ENCODE assay signal across 9 mouse cellular contexts in the genomic region with DNA sequence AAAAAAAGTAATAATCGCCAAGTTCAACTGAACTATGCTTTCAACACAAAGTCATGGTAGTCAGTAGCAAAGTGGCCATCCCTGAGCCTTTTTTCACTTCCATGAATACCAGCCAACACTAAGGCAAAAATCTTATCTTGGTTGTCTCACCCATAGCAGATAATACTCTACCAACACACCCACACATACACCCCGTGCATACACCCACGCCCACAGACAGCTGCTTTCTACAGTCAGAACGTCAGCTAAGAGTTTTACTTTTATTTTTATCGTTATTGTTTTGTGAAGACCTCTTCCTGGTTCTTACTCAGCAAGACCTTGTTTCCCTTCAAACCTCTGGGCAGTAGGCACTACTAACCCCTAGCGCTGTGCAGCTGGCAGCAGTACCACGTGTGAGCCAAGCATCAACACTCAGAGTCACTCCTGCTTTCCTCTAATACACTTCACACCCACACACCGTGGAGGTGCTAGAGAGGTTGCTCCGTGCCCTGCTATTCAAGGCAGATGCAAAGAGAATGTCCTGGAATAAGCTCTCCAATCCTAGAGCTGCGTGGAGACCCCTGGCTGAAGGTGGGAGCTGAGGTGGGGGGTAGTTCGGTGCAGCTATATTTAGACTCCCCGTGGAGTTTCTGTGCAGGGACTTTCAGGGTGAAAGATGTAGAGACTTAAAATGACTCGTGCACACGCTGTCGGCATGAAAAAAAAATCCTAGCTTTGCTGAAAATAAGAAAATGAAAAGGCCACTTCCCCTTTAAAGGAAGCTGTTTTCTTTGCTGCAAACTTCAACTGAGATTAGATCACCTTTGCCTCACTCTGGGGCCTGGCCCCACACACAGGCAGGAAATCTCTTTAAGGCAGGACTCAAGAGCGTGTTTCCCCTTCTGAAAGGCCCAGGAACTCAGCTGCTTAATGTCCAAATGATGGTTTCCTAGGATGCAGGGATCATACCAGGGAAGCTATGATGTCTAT. TPM values are rescaled to one million over a fixed set of nuclear protein-coding genes. Genes with fewer than 3 reads are reported as not detected.
DNase-seq lines count a peak whose midpoint lies in the region; ATAC-seq and TF ChIP-seq lines count a peak whose summit lies in the region.
"Had no signal": no experiment of that assay in that cellular context is flagged by ENCODE, and none has a peak within 500 bp of the region (broad histone marks: within the 10 kb centered on the region; RNA-seq: fewer than 3 reads in every experiment).

No protein-coding gene starts in this region.

- no peak for ATAC-seq in hindbrain, embryonic 14.5 days (ENCODE audit: low FRiP score)
- ATAC-seq in hindbrain, embryonic 13.5 days (ENCODE audit: low FRiP score): no peak
- ATAC-seq in CD4-positive, CD25-positive, alpha-beta regulatory T cell, adult 4 months: peak; percentile 62
- ATAC-seq in heart, postnatal 0 days (ENCODE audit: insufficient read depth, low read depth): no peak
- ATAC-seq in midbrain, embryonic 14.5 days (ENCODE audit: low FRiP score, low TSS enrichment): no peak

- TF ChIP-seq CTCF in heart, postnatal 0 days (IDR thresholded peaks at IDR 0.05; ENCODE audit: low read depth): no peak

- no peak for DNase-seq in hindbrain, embryonic 14.5 days (ENCODE audit: low spot score)
- peak; percentile 41 for DNase-seq in heart, postnatal 0 days (ENCODE audit: low spot score)
- peak; percentile 11 for DNase-seq in right cerebral cortex, postnatal 14 days
- DNase-seq in cerebellum, postnatal 14 days: no peak
- no peak for DNase-seq in midbrain, embryonic 14.5 days
- DNase-seq in kidney, postnatal 36 days: no peak

- H3K4me2 ChIP-seq in hindbrain, embryonic 14.5 days (replicated peaks): peak overlapping the region; percentile 98
- no peak overlapping the region; the same call in 1 of the 2 replicates for H3K4me2 ChIP-seq in hindbrain, embryonic 13.5 days
- peak overlapping the region; percentile 97 for H3K4me2 ChIP-seq in heart, postnatal 0 days (ENCODE audit: low read depth, low read length)
- no peak overlapping the region for H3K4me2 ChIP-seq in midbrain, embryonic 14.5 days (ENCODE audit: low read length)

- peaks cover 5% of the 10 kb centered on the region; the same call in 1 of the 2 replicates for H3K27me3 ChIP-seq in hindbrain, embryonic 14.5 days (ENCODE audit: control insufficient read depth, insufficient read depth, low read length)
- peaks cover 27% of the 10 kb centered on the region for H3K27me3 ChIP-seq in hindbrain, embryonic 13.5 days
- no peaks in the 10 kb centered on the region for H3K27me3 ChIP-seq in heart, postnatal 0 days (ENCODE audit: control insufficient read depth, insufficient read depth, low read length)
- peaks cover 23% of the 10 kb centered on the region for H3K27me3 ChIP-seq in midbrain, embryonic 14.5 days (ENCODE audit: control insufficient read depth, insufficient read depth, low read length)

- TF ChIP-seq EP300 in heart, postnatal 0 days (IDR thresholded peaks at IDR 0.05; ENCODE audit: low read depth): no peak

- H3K9ac ChIP-seq in hindbrain, embryonic 14.5 days: no peak overlapping the region
- no peak overlapping the region for H3K9ac ChIP-seq in hindbrain, embryonic 13.5 days
- no peak overlapping the region for H3K9ac ChIP-seq in heart, postnatal 0 days (replicated peaks; ENCODE audit: low read depth, low read length)
- H3K9ac ChIP-seq in midbrain, embryonic 14.5 days (replicated peaks; ENCODE audit: low read length): no peak overlapping the region

- no peaks in the 10 kb centered on the region for H3K36me3 ChIP-seq in hindbrain, embryonic 14.5 days (replicated peaks; ENCODE audit: control insufficient read depth, insufficient read depth)
- H3K36me3 ChIP-seq in hindbrain, embryonic 13.5 days: no peaks in the 10 kb centered on the region
- no peaks in the 10 kb centered on the region for H3K36me3 ChIP-seq in heart, postnatal 0 days (replicated peaks; ENCODE audit: control insufficient read depth, insufficient read depth, low read length)
- no peaks in the 10 kb centered on the region for H3K36me3 ChIP-seq in midbrain, embryonic 14.5 days (ENCODE audit: control insufficient read depth, insufficient read depth, low read length)
- H3K36me3 ChIP-seq: G1E had no signal

- no peak overlapping the region for H3K27ac ChIP-seq in hindbrain, embryonic 14.5 days
- H3K27ac ChIP-seq in hindbrain, embryonic 13.5 days: no peak overlapping the region
- H3K27ac ChIP-seq in heart, postnatal 0 days (ENCODE audit: low read depth): no peak overlapping the region
- no peak overlapping the region for H3K27ac ChIP-seq in midbrain, embryonic 14.5 days (replicated peaks; ENCODE audit: low read depth, low read length)

- 54% methylated on average over 16 of the region's 16 CpGs for WGBS in hindbrain, embryonic 14.5 days
- 58% methylated on average over 16 of the region's 16 CpGs for WGBS in hindbrain, embryonic 13.5 days
- 11% methylated on average over 16 of the region's 16 CpGs for WGBS in heart, postnatal 0 days
- 60% methylated on average over 16 of the region's 16 CpGs for WGBS in midbrain, embryonic 14.5 days

- no peak overlapping the region for H3K4me3 ChIP-seq in hindbrain, embryonic 14.5 days (replicated peaks; ENCODE audit: low read length)
- no peak overlapping the region for H3K4me3 ChIP-seq in hindbrain, embryonic 13.5 days
- H3K4me3 ChIP-seq in heart, postnatal 0 days (ENCODE audit: low read depth, low read length): peak overlapping the region; percentile 83
- H3K4me3 ChIP-seq in midbrain, embryonic 14.5 days (replicated peaks; ENCODE audit: low read depth, low read length): no peak overlapping the region

- peaks cover 9% of the 10 kb centered on the region; the same call in 1 of the 2 replicates for H3K4me1 ChIP-seq in hindbrain, embryonic 14.5 days (replicated peaks; ENCODE audit: control insufficient read depth, insufficient read depth, low read length)
- peaks cover 21% of the 10 kb centered on the region for H3K4me1 ChIP-seq in hindbrain, embryonic 13.5 days (replicated peaks)
- peaks cover 14% of the 10 kb centered on the region for H3K4me1 ChIP-seq in heart, postnatal 0 days (ENCODE audit: control insufficient read depth, insufficient read depth)
- H3K4me1 ChIP-seq in midbrain, embryonic 14.5 days (ENCODE audit: control insufficient read depth, insufficient read depth, low read length): peaks cover 10% of the 10 kb centered on the region

- no peaks in the 10 kb centered on the region for H3K9me3 ChIP-seq in hindbrain, embryonic 14.5 days (ENCODE audit: control insufficient read depth, low read length)
- H3K9me3 ChIP-seq in hindbrain, embryonic 13.5 days: no peaks in the 10 kb centered on the region
- H3K9me3 ChIP-seq in heart, postnatal 0 days (replicated peaks; ENCODE audit: control insufficient read depth, low read length): no peaks in the 10 kb centered on the region
- H3K9me3 ChIP-seq in midbrain, embryonic 14.5 days (ENCODE audit: control insufficient read depth, low read length): no peaks in the 10 kb centered on the region

RNA-seq across cellular contexts. Expression of gene Kcnq5, which starts 1.4 kb away (rescaled TPM):
- polyA plus RNA-seq in hindbrain, embryonic 14.5 days (2014; fragmentation: Nextera tagmentation; extraction: Ambion mirVana): 2.6 and 2.8 TPM in 2 replicates
- 1.1 and 1.5 TPM in 2 replicates for polyA plus RNA-seq in hindbrain, embryonic 13.5 days (2015; fragmentation: Nextera tagmentation; extraction: Ambion mirVana)
- polyA plus RNA-seq in CD4-positive, CD25-positive, alpha-beta regulatory T cell, adult 4 months (2017; shearing (Covaris generic)): 1 to 10 TPM; 3.6 to 4.3 TPM
- 1.7 and 4.3 TPM in 2 replicates for total RNA-seq in heart, postnatal 0 days (2014; rRNA removed; ENCODE audit: low replicate concordance)
- 1.1 and 1.4 TPM in 2 replicates for polyA plus RNA-seq in heart, postnatal 0 days (2015; fragmentation: Nextera tagmentation; extraction: Ambion mirVana)
- 1.2 and 1.4 TPM in 2 replicates for polyA plus RNA-seq in midbrain, embryonic 14.5 days (2014; fragmentation: Nextera tagmentation; extraction: Ambion mirVana)
- polyA plus RNA-seq: G1E had no signal

Comparison
In these comparisons a context has a peak if more than half of its experiments do, and no peak if none do; other contexts are left out.
1. H3K4me2 ChIP-seq: peak in hindbrain, embryonic 14.5 days (single experiment) and heart, postnatal 0 days (single experiment); none in hindbrain, embryonic 13.5 days (single experiment) and midbrain, embryonic 14.5 days (single experiment).
2. DNase-seq: peak in heart, postnatal 0 days (single experiment) and right cerebral cortex, postnatal 14 days (single experiment); none in hindbrain, embryonic 14.5 days (single experiment), cerebellum, postnatal 14 days (0 of 2), midbrain, embryonic 14.5 days (single experiment) and kidney, postnatal 36 days (0 of 2).